Mouse (Mus musculus): ENCODE data around the gene Whamm. TPM values are rescaled to one million over a fixed set of nuclear protein-coding genes. Genes with fewer than 3 reads are reported as not detected.

Gene Whamm
- total and polyA plus RNA-seq, 3 experiments = 5.4 to 13.3 (median 13.3) TPM

- peaks cover 26% of the 10 kb centered on the region for H3K79me2 ChIP-seq (replicated peaks; ENCODE audit: control insufficient read depth, extremely low read depth, insufficient read depth, poor library complexity, severe bottlenecking)
- 0 out of 2 replicates have a peak overlapping the region, but pooled peaks have one; percentile 37 for H3K27ac ChIP-seq (ENCODE audit: insufficient read depth, low read depth)
- no peak for TF ChIP-seq ZNF384 (IDR thresholded peaks at IDR 0.05; ENCODE audit: low read depth, low read length)
- TF ChIP-seq ZMIZ1 (IDR thresholded peaks at IDR 0.05; ENCODE audit: low read depth, low read length) = no peak
- no peak for TF ChIP-seq KAT2A (IDR thresholded peaks at IDR 0.05; ENCODE audit: insufficient replicate concordance, low read length)
- no peak for TF ChIP-seq SMC3 (IDR thresholded peaks at IDR 0.05; ENCODE audit: low read depth, low read length)
- TF ChIP-seq MEF2A (IDR thresholded peaks at IDR 0.05; ENCODE audit: borderline replicate concordance, low read depth, low read length) = no peak
- no peak for TF ChIP-seq RAD21 (IDR thresholded peaks at IDR 0.05; ENCODE audit: low read depth, low read length)
- H3K4me3 ChIP-seq (replicated peaks in 1 of 3; ENCODE audit: low read depth in 2 of 3, low read length in 2 of 3, poor library complexity in 1 of 3) = peak overlapping the region in 1 of 3 experiments; percentile 91
- peak; percentile 21 for DNase-seq (ENCODE audit: extremely low read depth)
- no peaks in the 10 kb centered on the region for H3K27me3 ChIP-seq (replicated peaks)
- dilution Hi-C loops (cut with MboI; ENCODE audit: extremely low pct_ligation_motif_present, extremely low pct_unique_long_range_greater_than_20kb, low sequenced_read_pairs) (no loop called here), in situ Hi-C loops (cut with MboI; ENCODE audit: low pct_ligation_motif_present, low pct_unique_long_range_greater_than_20kb, low sequenced_read_pairs) (no loop called here)
- H3K4me1 ChIP-seq (ENCODE audit: control insufficient read depth in 1 of 2, insufficient read depth in 2 of 2) = peaks cover 0 to 24% of the 10 kb centered on the region in 2 experiments; a peak in 2 of 4 replicates
- no peak overlapping the region for H3K9ac ChIP-seq (ENCODE audit: insufficient read depth, low read depth)
- H3K36me3 ChIP-seq (replicated peaks in 1 of 2; ENCODE audit: control insufficient read depth in 1 of 2, insufficient read depth in 1 of 2, low read length in 1 of 2) = peaks cover 29 to 42% of the 10 kb centered on the region in 2 experiments
- peak overlapping the region; percentile 74; the same call in 1 of the 2 replicates for H3K4me2 ChIP-seq (ENCODE audit: insufficient read depth, low read depth, poor library complexity, severe bottlenecking)
- no peaks in the 10 kb centered on the region for H3K9me3 ChIP-seq (replicated peaks; ENCODE audit: low read length)
These were observed 2.3 kb downstream of the Whamm start for GRCm38 (mm10) chr7:81573397-81573796.

GRCm38 (mm10) chr7:81573821-81574220 is 2.8 kb downstream of the Whamm start:
- H3K4me3 ChIP-seq (replicated peaks in 1 of 3; ENCODE audit: low read depth in 2 of 3, low read length in 2 of 3, poor library complexity in 1 of 3) = no peak overlapping the region

GRCm38 (mm10) chr7:81575606-81576005 is 4.5 kb downstream of the Whamm start:
- dilution Hi-C loops (cut with MboI; ENCODE audit: extremely low pct_ligation_motif_present, extremely low pct_unique_long_range_greater_than_20kb, low sequenced_read_pairs) = no loop called here
- DNase-seq (ENCODE audit: extremely low read depth) = no peak
- H3K36me3 ChIP-seq (replicated peaks in 1 of 2; ENCODE audit: control insufficient read depth in 1 of 2, insufficient read depth in 1 of 2, low read length in 1 of 2) = peaks cover 36 to 56% of the 10 kb centered on the region in 2 experiments

More at GRCm38 (mm10) chr7:81573821-81574220, 2.8 kb downstream of the Whamm start:
- Histone ChIP-seq H3K36me3 (replicated peaks in 1 of 2; ENCODE audit: control insufficient read depth in 1 of 2, insufficient read depth in 1 of 2, low read length in 1 of 2) (peaks cover 32 to 47% of the 10 kb centered on the region in 2 experiments), H3K9me3 (replicated peaks; ENCODE audit: low read length) (no peaks in the 10 kb centered on the region), H3K4me1 (ENCODE audit: control insufficient read depth in 1 of 2, insufficient read depth in 2 of 2) (peaks cover 0 to 24% of the 10 kb centered on the region in 2 experiments; a peak in 2 of 4 replicates), H3K27ac (ENCODE audit: insufficient read depth, low read depth) (0 out of 2 replicates have a peak overlapping the region, but pooled peaks have one; percentile 37), H3K4me2 (ENCODE audit: insufficient read depth, low read depth, poor library complexity, severe bottlenecking) (peak overlapping the region; percentile 74; the same call in 1 of the 2 replicates), H3K79me2 (replicated peaks; ENCODE audit: control insufficient read depth, extremely low read depth, insufficient read depth, poor library complexity, severe bottlenecking) (peaks cover 26% of the 10 kb centered on the region), H3K9ac (ENCODE audit: insufficient read depth, low read depth) (no peak overlapping the region), H3K27me3 (replicated peaks) (no peaks in the 10 kb centered on the region)
- TF ChIP-seq MEF2A (IDR thresholded peaks at IDR 0.05; ENCODE audit: borderline replicate concordance, low read depth, low read length) = no peak
- TF ChIP-seq USF1 (IDR thresholded peaks at IDR 0.05; ENCODE audit: low read depth, low read length) = no peak
- no peak for TF ChIP-seq UBTF (IDR thresholded peaks at IDR 0.05; ENCODE audit: low read depth, low read length)
- TF ChIP-seq NELFE (IDR thresholded peaks at IDR 0.05; ENCODE audit: low read depth, low read length) = no peak
- TF ChIP-seq PAX5 (IDR thresholded peaks at IDR 0.05; ENCODE audit: low read length) = no peak
- TF ChIP-seq TCF12 (IDR thresholded peaks at IDR 0.05; ENCODE audit: low read depth, low read length) = no peak
- TF ChIP-seq ETS1 (conservative IDR thresholded peaks at IDR 0.05; ENCODE audit: low read depth, low read length) = no peak
- TF ChIP-seq NRF1 (IDR thresholded peaks at IDR 0.05; ENCODE audit: low read depth, low read length) = no peak
- TF ChIP-seq IRF4 (IDR thresholded peaks at IDR 0.05; ENCODE audit: low read depth, low read length) = no peak
- no peak for TF ChIP-seq CHD2 (IDR thresholded peaks at IDR 0.05; ENCODE audit: low read length)
- TF ChIP-seq JUN (IDR thresholded peaks at IDR 0.05; ENCODE audit: insufficient read depth, low read depth, low read length) = no peak
- no peak for TF ChIP-seq HCFC1 (IDR thresholded peaks at IDR 0.05; ENCODE audit: low read depth, low read length)
- no peak for TF ChIP-seq EP300 (IDR thresholded peaks at IDR 0.05; ENCODE audit: low read length)
- in situ Hi-C loops (cut with MboI; ENCODE audit: low pct_ligation_motif_present, low pct_unique_long_range_greater_than_20kb, low sequenced_read_pairs) = no loop called here
- dilution Hi-C loops (cut with MboI; ENCODE audit: extremely low pct_ligation_motif_present, extremely low pct_unique_long_range_greater_than_20kb, low sequenced_read_pairs) = no loop called here
- no peak for DNase-seq (ENCODE audit: extremely low read depth)

More at GRCm38 (mm10) chr7:81575606-81576005, 4.5 kb downstream of the Whamm start:
- H3K4me3 ChIP-seq (replicated peaks in 1 of 3; ENCODE audit: low read depth in 2 of 3, low read length in 2 of 3, poor library complexity in 1 of 3) = no peak overlapping the region
- peaks cover 0 to 21% of the 10 kb centered on the region in 2 experiments; a peak in 2 of 4 replicates for H3K4me1 ChIP-seq (ENCODE audit: control insufficient read depth in 1 of 2, insufficient read depth in 2 of 2)
- in situ Hi-C loops (cut with MboI; ENCODE audit: low pct_ligation_motif_present, low pct_unique_long_range_greater_than_20kb, low sequenced_read_pairs) = no loop called here
- H3K4me2 ChIP-seq (ENCODE audit: insufficient read depth, low read depth, poor library complexity, severe bottlenecking) = no peak overlapping the region
- H3K27me3 ChIP-seq (replicated peaks) = no peaks in the 10 kb centered on the region
- no peak overlapping the region for H3K9ac ChIP-seq (ENCODE audit: insufficient read depth, low read depth)
- no peaks in the 10 kb centered on the region for H3K9me3 ChIP-seq (replicated peaks; ENCODE audit: low read length)
- H3K79me2 ChIP-seq (replicated peaks; ENCODE audit: control insufficient read depth, extremely low read depth, insufficient read depth, poor library complexity, severe bottlenecking) = peaks cover 26% of the 10 kb centered on the region
- no peak overlapping the region for H3K27ac ChIP-seq (ENCODE audit: insufficient read depth, low read depth)
- TF ChIP-seq UBTF (IDR thresholded peaks at IDR 0.05; ENCODE audit: low read depth, low read length) (no peak), POLR2A (IDR thresholded peaks at IDR 0.05; ENCODE audit: low read depth, low read length) (no peak), BHLHE40 (IDR thresholded peaks at IDR 0.05; ENCODE audit: low read depth, low read length) (no peak), ZC3H11A (IDR thresholded peaks at IDR 0.05; ENCODE audit: low read depth, low read length) (no peak), SIN3A (IDR thresholded peaks at IDR 0.05; ENCODE audit: low read length) (no peak), MAFK (IDR thresholded peaks at IDR 0.05; ENCODE audit: insufficient replicate concordance, low read length) (no peak), USF1 (IDR thresholded peaks at IDR 0.05; ENCODE audit: low read depth, low read length) (no peak), KAT2A (IDR thresholded peaks at IDR 0.05; ENCODE audit: insufficient replicate concordance, low read length) (no peak), TBP (conservative IDR thresholded peaks at IDR 0.05; ENCODE audit: low read depth, low read length) (no peak), IRF4 (IDR thresholded peaks at IDR 0.05; ENCODE audit: low read depth, low read length) (no peak), ZMIZ1 (IDR thresholded peaks at IDR 0.05; ENCODE audit: low read depth, low read length) (no peak), E2F4 (IDR thresholded peaks at IDR 0.05; ENCODE audit: insufficient replicate concordance, low read depth, low read length) (no peak), MYC (IDR thresholded peaks at IDR 0.05; ENCODE audit: low read depth, low read length) (no peak), CHD1 (IDR thresholded peaks at IDR 0.05; ENCODE audit: low read depth, low read length) (no peak), CHD2 (IDR thresholded peaks at IDR 0.05; ENCODE audit: low read length) (no peak), SMC3 (IDR thresholded peaks at IDR 0.05; ENCODE audit: low read depth, low read length) (no peak), USF2 (conservative IDR thresholded peaks at IDR 0.05; ENCODE audit: low read depth, low read length) (no peak)

Measured in CH12.LX (cell line).